Mouse (Mus musculus) layer of hippocampus, postnatal 25 days (tissue): ENCODE measurements around the gene Wdr95. TPM values are rescaled to one million over a fixed set of nuclear protein-coding genes. Genes with fewer than 3 reads are reported as not detected.

Experiments used
- DNase-seq, 2 experiments: peaks; one replicate each; pipeline ENCODE4 v3.0.0; 2022; ENCODE audit warnings: mixed read lengths in 2 of 2, low spot score in 1 of 2; ENCODE audit errors: extremely low spot score in 1 of 2
- total RNA-seq, 2 experiments: library from RNA; stranded (reverse); gene quantifications; 2 replicates each; pipeline ENCODE4 v1.2.3; 2021

The Wdr95 gene
- total RNA-seq, 2 experiments from 2014 or later, result 0.87 to 1.7 TPM

DNA sequence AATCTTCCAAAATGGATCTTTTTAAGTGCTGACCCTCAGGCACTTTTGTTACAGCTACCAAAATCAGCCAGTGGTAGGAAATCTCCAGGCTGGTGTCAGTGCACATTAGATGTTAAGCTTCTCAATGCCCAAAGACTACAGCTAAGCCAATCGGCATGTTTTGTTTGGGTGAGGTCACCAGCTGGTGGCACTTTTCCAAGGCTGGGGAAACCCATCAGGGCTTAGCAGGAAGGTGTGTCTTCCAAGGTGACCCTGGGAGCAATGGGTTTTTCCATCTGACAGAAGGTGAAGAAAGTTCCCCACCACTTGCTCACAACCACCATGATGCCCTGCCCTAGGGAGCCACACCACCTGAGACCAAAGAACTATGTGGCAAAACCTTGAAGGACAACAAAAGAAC is 87.7 kb downstream of the Wdr95 start:
- no peak for DNase-seq

DNA sequence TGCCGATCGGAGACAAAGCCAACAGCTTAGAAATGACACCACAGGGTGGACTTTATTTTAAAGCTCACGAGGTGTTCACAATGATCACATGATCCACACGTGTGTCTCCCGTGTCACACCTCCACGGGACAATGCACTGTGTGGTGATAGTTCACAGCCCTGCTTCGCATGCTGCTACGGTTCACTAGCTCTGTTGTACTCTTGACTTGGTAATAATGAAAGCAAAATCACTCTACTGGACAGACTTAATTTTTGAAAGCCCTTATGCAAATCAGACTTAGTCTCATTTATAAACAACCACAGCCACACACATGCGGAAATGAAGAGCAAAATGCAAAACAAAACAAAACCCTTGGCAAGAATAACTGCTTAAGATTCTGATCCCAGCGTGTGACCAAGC is 88.3 kb downstream of the Wdr95 start:
- no peak for DNase-seq

DNA sequence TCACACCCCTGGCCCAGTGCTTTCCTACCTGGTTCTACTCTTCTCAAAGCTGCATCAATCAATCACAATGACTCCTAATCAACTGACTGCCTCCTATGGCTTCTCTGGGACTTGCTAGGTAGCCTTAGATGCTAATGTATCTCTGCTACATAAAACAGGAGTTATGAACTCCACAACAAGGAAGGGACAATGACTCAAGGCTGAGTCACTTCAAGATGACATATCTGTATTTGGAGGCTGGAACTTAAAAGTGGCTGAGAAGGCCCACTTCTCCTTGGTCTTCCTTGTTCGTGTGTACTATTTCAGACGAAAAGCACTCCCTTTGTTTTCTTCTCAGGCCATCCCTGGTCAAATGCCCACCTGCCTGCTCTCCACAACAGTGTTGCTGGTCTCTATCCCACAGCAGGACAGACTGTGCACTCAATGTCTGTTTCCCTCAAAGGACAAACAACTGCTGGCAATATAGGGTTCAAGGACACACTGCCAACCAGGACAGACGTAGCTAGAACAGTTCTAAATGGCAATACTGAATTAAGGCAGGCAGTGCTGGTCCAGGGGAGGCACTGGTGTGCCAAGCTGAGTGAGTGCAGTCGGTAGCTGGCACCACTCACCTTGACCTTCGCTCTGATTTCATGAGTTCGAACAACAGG is 89.4 kb downstream of the Wdr95 start:
- DNase-seq, result no peak

DNA sequence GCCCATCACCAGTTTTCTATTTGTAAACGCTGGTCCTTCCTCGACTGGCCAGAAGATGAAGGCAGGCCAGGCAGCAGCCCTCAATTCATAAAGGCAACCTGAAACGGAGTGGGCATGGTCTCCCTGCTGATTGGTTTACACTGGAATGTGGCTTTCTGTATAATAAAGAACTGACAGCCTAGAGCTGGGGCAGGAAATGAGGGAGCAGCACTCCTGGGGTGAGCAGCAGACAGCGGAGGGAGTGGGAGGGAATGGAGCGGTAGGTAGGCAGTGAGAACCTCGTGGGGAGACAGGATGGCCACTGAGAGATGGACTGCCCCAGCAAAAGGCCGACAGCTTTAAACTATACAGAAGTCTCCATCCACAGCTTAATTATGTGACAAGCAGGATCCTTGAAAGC is 93.7 kb downstream of the Wdr95 start:
- no peak for DNase-seq

DNA sequence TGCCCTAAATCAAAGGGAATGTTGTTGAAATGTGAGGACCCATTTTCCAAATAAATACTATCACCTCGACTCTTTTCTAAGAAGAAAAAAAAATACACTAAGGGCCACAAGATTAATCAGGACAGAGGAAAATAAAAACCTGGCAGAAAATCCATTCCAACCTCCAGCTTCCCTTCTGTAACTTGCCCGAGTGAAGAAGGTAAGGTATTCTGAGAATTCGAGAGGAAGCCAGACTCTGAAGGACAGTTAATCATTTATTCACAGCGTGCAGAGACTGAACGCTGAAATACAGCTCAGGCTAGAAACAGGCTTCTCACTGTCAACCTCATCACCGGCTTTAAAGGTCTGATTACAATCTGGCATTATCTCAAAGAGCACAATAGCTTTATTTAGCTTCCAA is 94.2 kb downstream of the Wdr95 start:
- DNase-seq, result no peak

DNA sequence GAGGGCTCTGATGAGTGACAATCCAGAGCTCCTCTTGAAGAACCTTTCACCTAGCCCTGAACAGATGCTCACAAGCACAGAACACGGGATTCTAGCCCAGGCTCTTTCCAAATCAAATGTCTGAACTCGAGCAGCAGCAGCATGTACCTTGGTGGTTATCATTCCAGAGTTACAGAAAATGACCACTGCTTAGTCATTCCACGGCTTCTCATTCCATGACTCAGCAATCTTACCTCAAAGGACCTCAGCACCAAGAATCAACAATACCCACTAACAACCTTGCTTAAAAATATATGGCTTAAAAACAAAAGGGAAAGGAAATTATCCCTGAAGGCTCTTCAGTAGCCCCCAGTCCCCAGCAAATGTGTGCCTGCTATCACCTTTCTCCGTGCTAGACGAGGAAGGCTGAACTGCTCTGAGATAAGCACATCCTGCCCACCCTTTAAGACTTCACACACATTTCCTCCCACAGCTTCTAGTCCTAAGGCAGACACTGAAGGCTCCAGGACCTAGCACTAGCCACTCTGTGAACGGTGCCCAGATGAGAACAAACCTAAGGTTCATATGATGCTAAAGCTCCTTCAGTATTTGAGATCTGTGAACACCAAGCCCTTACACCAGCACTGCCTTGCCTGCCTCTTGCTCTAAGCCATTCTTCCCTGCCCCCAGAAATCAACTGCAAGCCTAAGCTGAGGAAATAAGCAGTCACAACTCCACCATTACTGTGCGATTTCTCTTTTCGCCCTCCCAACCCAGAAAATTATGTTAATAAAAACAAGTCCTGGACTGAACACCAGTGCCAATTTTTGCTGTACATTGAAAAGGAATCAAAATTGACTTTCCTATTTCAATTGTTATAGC is 95.6 kb downstream of the Wdr95 start:
- DNase-seq, result no peak

DNA sequence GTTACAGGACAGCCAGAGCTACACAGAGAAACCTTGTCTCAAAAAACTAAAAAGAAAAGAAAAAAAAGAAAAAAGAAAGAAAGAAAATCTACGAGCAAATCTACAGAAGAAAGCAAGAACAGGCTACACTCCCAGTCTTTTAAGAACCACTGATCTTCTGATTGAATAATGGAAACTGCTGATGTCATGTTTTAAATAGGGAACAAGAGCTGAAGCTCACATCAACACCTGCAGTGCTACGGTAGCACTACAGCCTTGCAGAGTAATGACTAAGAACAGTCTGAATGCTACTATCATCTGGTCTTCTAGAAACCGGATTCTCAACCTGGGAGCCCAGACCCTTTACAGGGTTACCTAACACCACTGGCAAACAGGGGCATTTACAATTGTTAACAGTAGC is 97.1 kb downstream of the Wdr95 start:
- DNase-seq, result no peak

DNA sequence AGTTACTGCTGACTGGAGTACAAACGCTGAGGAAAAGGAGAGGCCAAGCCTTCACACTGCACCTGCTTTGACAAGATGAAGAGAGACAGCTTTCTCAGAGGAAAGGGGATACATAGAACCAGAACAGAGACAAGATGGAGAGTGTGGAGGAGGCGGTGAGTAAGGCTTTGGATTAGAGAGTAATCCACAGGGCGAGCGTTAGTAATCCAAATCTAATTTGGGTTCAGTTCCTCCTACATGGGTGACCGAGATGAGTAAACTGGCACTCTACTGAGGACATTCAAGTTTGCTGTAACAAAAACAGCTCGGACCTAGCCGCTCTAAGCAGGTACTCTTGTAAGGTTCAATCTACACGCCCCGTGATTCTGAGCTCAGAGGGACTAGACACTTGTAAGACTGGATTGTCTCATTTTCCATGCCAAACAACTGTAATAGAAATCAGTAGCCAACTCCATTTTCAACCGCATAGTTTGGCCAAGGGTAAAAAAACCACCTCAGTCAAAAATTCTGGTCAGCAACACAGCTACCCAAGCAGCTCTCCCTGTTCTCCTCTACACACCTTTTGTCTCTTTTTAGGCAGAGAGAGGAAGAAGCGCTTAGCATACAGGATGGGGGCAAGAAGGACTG is 106.0 kb downstream of the Wdr95 start:
- DNase-seq, result no peak

DNA sequence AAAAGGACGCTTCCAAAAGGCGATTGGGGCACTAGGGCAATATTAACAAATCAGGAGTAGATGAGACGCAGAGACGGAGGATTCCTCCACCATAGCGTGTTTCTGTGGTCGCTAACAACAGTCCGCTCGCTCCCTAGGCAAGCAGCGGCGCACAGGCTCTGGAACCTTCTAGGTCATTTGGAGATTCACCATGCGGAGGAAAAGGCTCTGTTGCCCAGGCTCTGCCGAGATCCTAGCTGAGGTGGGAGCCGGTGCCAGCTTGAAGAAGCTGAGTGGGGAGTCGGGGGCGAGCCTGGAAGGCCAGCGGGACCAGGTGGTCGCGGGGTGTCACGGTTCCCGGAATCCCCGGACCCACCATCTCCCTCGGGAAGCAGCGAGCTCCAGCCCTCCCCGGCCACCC is 107.1 kb downstream of the Wdr95 start:
- DNase-seq, result no peak

DNA sequence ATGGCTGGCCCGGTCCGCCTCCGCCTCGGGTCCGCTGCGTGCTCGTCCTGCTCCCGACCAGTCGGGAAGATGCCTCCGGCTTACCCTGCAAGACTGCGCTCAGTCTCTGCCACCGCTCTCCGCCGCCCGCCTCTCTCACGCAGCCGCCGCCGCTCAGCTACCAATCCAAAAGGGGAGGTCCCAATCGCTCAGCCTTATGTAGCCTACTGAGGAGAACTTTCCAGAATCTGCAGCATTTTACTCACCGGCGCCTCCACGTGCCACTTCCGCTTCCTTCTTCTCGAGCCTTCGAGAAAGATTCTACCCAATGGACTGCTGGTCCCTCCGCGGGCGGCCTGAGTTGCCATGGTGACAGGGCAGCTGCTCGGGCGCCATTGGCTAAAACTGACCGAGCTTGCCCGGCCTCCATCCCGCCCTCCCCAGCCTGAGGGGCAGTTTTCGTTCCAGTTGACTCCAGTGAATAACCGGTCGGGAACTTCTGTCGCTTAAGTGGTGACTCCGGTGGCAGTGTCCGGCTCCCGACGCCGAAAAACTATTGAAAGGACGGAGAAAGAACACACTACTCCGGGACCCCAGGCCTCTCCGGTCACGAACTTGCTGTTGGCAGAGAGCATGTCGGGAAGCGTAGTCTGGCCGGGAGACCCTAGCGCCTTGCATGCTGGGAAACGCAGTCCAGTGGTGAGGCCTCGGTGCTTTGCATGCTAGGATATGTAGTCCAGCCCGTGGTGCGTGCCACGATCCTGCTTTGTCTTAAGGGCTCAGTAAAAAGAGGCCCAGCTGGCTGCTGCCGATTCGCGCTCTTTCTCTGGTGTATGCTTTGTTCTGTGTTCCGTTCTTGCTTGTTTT is 107.8 kb downstream of the Wdr95 start, which contains the start of gene Hsph1:
Gene Hsph1 (minus strand): TSS at position 302 of the 846 bp plus-strand sequence.
- peak; percentile 92 to 95 for DNase-seq

DNA sequence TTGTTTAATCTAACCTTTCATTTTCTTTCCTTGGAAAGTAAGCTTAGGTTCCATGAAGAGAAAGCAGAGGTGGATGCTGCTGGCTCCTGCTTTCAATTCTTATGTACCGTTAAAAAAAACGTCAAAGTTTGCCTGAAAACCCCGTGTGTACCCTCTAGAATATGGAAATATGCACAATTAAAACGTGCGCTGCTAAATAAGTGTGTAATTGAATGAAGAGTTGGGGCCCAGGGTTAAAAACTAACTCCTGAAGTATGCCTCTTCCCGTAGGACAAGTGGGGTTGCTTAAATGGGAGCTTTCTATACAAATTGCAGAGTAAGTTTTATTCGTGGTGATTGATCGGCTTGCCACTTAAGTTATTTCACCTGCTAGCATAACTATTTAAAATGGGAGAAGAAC is 108.8 kb downstream of the Wdr95 start:
- no peak for DNase-seq

DNA sequence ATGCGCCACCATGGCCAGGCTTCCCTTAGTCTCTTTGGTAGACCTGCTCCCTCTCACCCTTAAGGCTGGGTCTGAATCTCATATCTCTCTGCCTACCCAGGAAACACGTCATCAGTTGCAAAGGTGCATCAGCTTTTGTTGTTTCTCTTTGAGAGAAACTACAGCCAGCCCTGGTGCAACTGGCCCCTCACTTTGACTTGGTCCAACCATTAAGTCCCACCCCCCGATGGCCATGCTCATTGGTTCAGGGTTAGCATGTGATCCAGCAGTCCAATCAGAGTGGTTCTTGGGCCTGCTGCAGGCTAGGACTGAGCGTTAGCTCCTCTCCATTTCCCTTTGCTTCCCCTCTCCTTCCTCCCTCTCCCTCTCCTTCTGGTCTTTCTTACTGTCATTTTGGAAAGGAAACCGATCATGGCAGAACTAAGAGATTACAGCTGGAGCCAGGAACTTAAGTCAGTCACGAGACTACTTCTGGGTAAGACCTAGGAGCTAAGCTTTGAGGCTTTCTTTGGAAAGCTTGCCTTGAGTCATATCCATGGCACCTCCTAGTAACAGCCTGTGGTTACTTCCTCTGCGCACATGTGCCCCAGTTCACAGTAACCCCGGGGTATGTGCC is 112.9 kb downstream of the Wdr95 start:
- no peak for DNase-seq

DNA sequence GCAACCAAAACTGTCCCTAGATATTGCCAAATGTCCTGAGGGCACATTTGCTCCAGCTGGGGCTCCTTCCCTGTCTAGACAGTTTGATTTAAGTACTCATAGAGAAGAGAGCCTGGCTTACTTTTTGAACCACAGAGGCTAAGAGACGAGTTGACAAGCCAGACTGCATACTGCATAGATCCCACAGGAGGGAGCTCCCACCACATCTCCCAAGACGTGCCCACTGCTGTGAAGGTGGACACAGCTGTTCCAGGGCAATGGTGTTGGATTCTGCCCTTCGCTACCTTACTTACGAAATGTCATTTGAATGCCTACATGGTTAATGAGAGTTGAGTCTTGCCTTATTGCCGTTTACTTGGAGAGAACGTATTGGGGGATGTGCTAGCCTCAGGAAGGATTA is 113.9 kb downstream of the Wdr95 start:
- no peak for DNase-seq

DNA sequence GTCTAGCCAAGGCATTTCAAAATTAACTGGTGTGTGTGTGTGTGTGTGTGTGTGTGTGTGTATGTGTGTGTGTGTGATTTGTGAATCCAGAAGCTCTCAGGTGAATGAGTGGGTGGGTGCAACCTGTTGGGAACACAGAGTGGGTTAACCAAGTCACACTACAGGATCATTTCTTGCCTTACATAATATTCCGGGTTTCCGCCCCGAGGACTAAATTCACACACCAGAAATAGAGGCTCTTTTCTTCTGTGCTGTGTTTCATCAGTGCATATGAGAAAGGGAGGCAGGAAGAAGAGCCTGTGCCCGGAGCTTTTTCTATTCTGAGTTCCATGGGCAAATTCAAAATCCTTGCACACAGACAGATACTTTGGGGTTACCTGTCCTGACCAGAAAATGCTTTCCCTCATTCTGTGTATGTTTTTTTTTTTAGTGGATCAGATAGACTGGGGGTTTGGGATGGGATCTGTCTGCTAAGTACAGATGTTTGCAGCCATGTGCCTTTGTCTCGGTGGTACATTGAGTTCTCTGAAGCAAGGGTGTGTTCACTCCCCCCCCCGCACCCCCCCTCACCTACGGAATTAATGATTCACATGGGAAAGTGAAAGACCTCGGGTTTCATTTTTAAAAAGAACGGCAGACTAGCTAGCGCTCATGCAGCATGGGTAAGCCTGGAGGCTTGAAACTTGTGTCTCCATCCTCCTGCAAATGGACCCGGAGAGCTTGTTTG is 114.5 kb downstream of the Wdr95 start:
- DNase-seq, result no peak

DNA sequence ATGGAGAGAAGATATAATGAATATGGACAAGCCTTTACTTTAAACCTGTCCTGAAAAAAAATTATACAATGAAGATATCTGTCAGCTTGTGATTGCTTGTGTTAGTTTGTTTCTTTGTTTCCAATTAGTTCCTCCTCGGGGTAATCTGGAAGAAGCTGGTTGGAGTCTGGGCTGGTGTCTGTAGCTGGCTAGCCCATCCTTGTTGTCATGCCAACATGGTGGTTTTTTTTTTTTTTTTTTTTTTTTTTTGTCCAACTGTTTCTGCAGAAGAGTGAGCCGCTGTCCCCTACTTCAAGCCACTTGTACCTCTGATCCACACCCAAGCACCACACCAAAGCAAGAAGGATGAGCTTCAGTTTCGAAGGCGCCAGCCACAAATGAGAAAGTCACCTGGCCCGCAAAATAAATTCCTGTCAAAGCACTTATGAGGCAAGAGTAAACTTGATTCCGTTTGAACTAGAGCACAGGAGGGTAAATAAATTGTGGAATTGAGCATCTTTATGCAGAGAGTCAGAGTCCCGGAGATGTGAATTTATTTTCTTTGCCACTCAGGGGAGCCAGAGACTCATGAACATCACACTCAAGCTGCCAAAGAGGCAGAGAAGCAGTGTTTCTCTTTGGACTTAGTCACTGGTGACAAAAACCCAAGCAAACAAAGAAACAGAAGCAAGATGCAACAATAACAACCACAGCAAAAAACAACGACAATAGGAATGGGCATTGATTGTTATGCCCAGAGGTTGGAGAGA is 119.1 kb downstream of the Wdr95 start:
- no peak for DNase-seq

DNA sequence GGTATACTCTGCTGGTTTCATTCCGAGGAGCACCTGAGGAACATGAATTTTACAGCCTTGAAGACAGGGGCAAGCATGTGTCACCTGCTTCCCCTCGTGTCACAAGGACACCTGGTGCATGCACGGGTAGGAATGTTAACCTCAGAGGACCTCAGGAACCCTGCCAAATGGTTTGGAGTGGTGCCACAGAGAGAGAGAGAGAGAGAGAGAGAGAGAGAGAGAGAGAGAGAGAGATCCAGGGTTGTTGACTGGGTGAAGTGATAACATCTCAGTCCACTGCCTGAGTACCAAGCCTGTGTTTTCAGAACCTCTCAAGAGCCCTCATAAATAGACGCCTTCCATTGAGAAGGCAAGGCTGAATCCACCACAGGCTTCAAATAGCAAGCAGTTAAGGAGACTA is 119.7 kb downstream of the Wdr95 start:
- DNase-seq, result no peak

DNA sequence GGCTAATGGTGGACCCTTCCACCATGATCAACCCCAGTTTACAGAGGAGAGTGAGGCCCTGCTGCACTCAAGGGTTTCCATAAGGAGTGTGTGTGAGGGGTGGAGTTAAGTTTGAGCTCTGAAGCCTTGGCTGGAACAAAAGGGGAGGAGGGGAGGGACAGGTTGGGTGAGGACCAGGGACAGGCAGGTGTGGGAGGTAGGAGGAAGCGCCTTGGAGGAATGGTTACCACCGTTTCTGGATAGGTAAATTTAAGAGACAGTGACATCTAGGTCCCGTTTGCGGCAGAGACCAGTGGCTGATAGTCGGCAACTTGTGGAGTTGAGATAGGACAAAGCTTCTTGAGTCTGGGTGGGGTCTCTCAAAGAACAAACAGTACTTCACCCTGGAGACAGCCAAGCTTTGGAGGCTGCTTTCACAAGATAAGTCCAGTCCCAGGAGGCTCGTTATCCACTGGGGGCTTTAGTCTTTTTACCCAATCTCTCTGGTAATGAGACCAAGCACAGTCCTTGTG is 120.5 kb downstream of the Wdr95 start:
- DNase-seq, result no peak

DNA sequence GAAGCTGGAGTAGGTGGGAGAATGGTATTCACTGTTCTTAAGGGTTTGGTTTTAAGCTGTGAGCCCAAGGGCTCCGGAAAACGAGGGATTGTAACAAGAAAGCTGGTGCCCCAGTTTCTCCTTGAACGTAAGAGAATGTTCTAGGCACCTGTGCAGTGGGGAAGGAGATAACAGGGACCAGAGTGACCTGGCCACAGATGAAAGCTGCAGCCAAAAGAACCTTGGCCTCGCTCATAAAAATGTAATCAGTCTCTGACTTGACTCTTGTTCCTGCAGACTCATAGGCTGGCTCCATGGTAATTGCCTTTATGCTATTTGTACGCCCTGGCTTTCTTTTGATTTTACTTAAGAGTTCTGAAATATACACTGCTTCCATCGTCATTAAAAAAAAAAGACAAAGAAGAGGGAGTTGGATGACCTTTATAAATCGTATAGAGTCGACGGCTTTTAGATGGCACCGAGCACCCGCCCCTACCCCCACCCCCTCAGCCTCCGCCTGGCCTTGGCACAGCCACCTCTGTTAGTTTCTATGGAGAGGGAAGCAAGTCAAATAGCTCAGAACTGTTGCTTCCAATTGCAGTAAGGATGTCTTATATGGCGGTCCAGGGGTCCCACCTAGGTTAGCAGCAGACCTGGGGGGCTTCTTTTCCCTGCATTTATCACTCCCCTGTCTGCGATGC is 121.2 kb downstream of the Wdr95 start:
- DNase-seq, result no peak
